In genomic region chrX:44789036-44789760, GRCm38 (mm10) we compare ENCODE assay signal across 8 mouse cellular contexts. TPM values are rescaled to one million over a fixed set of nuclear protein-coding genes. Genes with fewer than 3 reads are reported as not detected.
DNase-seq lines count a peak whose midpoint lies in the region; ATAC-seq and TF ChIP-seq lines count a peak whose summit lies in the region.

No protein-coding gene starts in this region.

- TF ChIP-seq EP300 in heart, postnatal 0 days (IDR thresholded peaks at IDR 0.05; ENCODE audit: low read depth) = no peak

- peak overlapping the region; percentile 73 for H3K4me2 ChIP-seq in lung, embryonic 16.5 days (ENCODE audit: low read depth, low read length)
- H3K4me2 ChIP-seq in heart, postnatal 0 days (ENCODE audit: low read depth, low read length) = peak overlapping the region; percentile 69
- peak overlapping the region; percentile 75 for H3K4me2 ChIP-seq in liver, embryonic 11.5 days
- peak overlapping the region; percentile 75 for H3K4me2 ChIP-seq in stomach, embryonic 16.5 days (ENCODE audit: low read depth, low read length)

- no peaks in the 10 kb centered on the region for H3K36me3 ChIP-seq in lung, embryonic 16.5 days (ENCODE audit: control insufficient read depth, insufficient read depth, low read length)
- H3K36me3 ChIP-seq in heart, postnatal 0 days (replicated peaks; ENCODE audit: control insufficient read depth, insufficient read depth, low read length) = no peaks in the 10 kb centered on the region
- H3K36me3 ChIP-seq in liver, embryonic 11.5 days (ENCODE audit: control insufficient read depth, insufficient read depth, low read length) = no peaks in the 10 kb centered on the region
- no peaks in the 10 kb centered on the region for H3K36me3 ChIP-seq in stomach, embryonic 16.5 days (ENCODE audit: control insufficient read depth, insufficient read depth, low read length)

- no peak for DNase-seq in lung, adult 18-20 months
- no peak for DNase-seq in heart, postnatal 0 days (ENCODE audit: low spot score)
- DNase-seq in liver, embryonic 11.5 days (ENCODE audit: low spot score) = peak; percentile 31
- no peak for DNase-seq in adrenal gland, adult (ENCODE audit: inconsistent age in 2 of 2, low spot score in 1 of 2)

- no peak for TF ChIP-seq POLR2A in cortical plate, adult 2 months (IDR thresholded peaks at IDR 0.05; ENCODE audit: extremely low read depth, insufficient read depth, low read length)

- WGBS in lung, embryonic 16.5 days = 30% methylated on average over 35 of the region's 36 CpGs
- WGBS in heart, postnatal 0 days = 35% methylated on average over 36 of the region's 36 CpGs
- 39% methylated on average over 36 of the region's 36 CpGs for WGBS in liver, embryonic 11.5 days
- 31% methylated on average over 36 of the region's 36 CpGs for WGBS in stomach, embryonic 16.5 days

- no peaks in the 10 kb centered on the region for H3K4me1 ChIP-seq in lung, embryonic 16.5 days (replicated peaks; ENCODE audit: control insufficient read depth, insufficient read depth, low read length)
- no peaks in the 10 kb centered on the region for H3K4me1 ChIP-seq in cortical plate, adult 2 months (ENCODE audit: control insufficient read depth, insufficient read depth, low read length)
- no peaks in the 10 kb centered on the region for H3K4me1 ChIP-seq in heart, postnatal 0 days (ENCODE audit: control insufficient read depth, insufficient read depth)
- H3K4me1 ChIP-seq in liver, embryonic 11.5 days (replicated peaks; ENCODE audit: control insufficient read depth, insufficient read depth, low read length) = no peaks in the 10 kb centered on the region
- no peaks in the 10 kb centered on the region for H3K4me1 ChIP-seq in stomach, embryonic 16.5 days (ENCODE audit: control insufficient read depth, insufficient read depth, low read length)

- no peaks in the 10 kb centered on the region for H3K27me3 ChIP-seq in lung, embryonic 16.5 days (ENCODE audit: control insufficient read depth, insufficient read depth, low read depth, low read length)
- no peaks in the 10 kb centered on the region for H3K27me3 ChIP-seq in heart, postnatal 0 days (ENCODE audit: control insufficient read depth, insufficient read depth, low read length)
- H3K27me3 ChIP-seq in liver, embryonic 11.5 days (replicated peaks; ENCODE audit: control insufficient read depth, insufficient read depth, low read length) = no peaks in the 10 kb centered on the region
- H3K27me3 ChIP-seq in stomach, embryonic 16.5 days (ENCODE audit: control insufficient read depth, insufficient read depth, low read length) = no peaks in the 10 kb centered on the region

- ATAC-seq in lung, embryonic 16.5 days (ENCODE audit: low read depth) = peak; percentile 26; the same call in 1 of the 2 replicates
- ATAC-seq in heart, postnatal 0 days (ENCODE audit: insufficient read depth, low read depth) = peak; percentile 11; the same call in 1 of the 2 replicates
- peak; percentile 9; the same call in 1 of the 2 replicates for ATAC-seq in liver, embryonic 11.5 days (replicated peaks; ENCODE audit: low FRiP score)
- no peak for ATAC-seq in stomach, embryonic 16.5 days (ENCODE audit: insufficient read depth, low FRiP score)
- ATAC-seq in activated CD4-positive, CD25-positive, alpha-beta regulatory T cell, adult 4 months = no peak

- H3K9ac ChIP-seq in lung, embryonic 16.5 days (ENCODE audit: low read length) = peak overlapping the region; percentile 63
- H3K9ac ChIP-seq in heart, postnatal 0 days (replicated peaks; ENCODE audit: low read depth, low read length) = peak overlapping the region; percentile 41
- peak overlapping the region; percentile 58 for H3K9ac ChIP-seq in liver, embryonic 11.5 days (ENCODE audit: low read depth, low read length)
- H3K9ac ChIP-seq in stomach, embryonic 16.5 days (ENCODE audit: low read length) = peak overlapping the region; percentile 75

- no peak for TF ChIP-seq CTCF in cortical plate, adult 2 months (IDR thresholded peaks at IDR 0.05; ENCODE audit: extremely low read depth, insufficient read depth, low read length)
- no peak for TF ChIP-seq CTCF in heart, postnatal 0 days (IDR thresholded peaks at IDR 0.05; ENCODE audit: low read depth)

- H3K4me3 ChIP-seq in lung, embryonic 16.5 days (ENCODE audit: low read length) = peak overlapping the region; percentile 50
- peak overlapping the region; percentile 85 for H3K4me3 ChIP-seq in cortical plate, adult 2 months (ENCODE audit: insufficient read depth, low read length)
- H3K4me3 ChIP-seq in heart, postnatal 0 days (ENCODE audit: low read depth, low read length) = peak overlapping the region; percentile 47
- peak overlapping the region; percentile 52 for H3K4me3 ChIP-seq in liver, embryonic 11.5 days (ENCODE audit: low read depth, low read length)
- H3K4me3 ChIP-seq in stomach, embryonic 16.5 days (replicated peaks; ENCODE audit: low read length) = peak overlapping the region; percentile 58

- no peak overlapping the region for H3K27ac ChIP-seq in lung, embryonic 16.5 days (ENCODE audit: low read length)
- H3K27ac ChIP-seq in cortical plate, adult 2 months (ENCODE audit: insufficient read depth, low read length) = 0 out of 2 replicates have a peak overlapping the region, but pooled peaks have one; percentile 54
- H3K27ac ChIP-seq in heart, postnatal 0 days (ENCODE audit: low read depth) = no peak overlapping the region
- no peak overlapping the region for H3K27ac ChIP-seq in liver, embryonic 11.5 days (ENCODE audit: low read depth, low read length)
- H3K27ac ChIP-seq in stomach, embryonic 16.5 days (ENCODE audit: low read length) = no peak overlapping the region

- no peaks in the 10 kb centered on the region for H3K9me3 ChIP-seq in lung, embryonic 16.5 days (ENCODE audit: control insufficient read depth, low read length)
- H3K9me3 ChIP-seq in heart, postnatal 0 days (replicated peaks; ENCODE audit: control insufficient read depth, low read length) = no peaks in the 10 kb centered on the region
- no peaks in the 10 kb centered on the region for H3K9me3 ChIP-seq in liver, embryonic 11.5 days (ENCODE audit: control insufficient read depth, low read length)
- H3K9me3 ChIP-seq in stomach, embryonic 16.5 days (replicated peaks; ENCODE audit: control insufficient read depth, low read length) = no peaks in the 10 kb centered on the region

RNA-seq across cellular contexts. Expression of gene Dcaf12l1, which starts 0.8 kb away (rescaled TPM):
- 2.3 and 3.2 TPM in 2 replicates for polyA plus RNA-seq in lung, embryonic 16.5 days (2015; fragmentation: Nextera tagmentation; extraction: Ambion mirVana)
- polyA plus RNA-seq in cortical plate, adult 2 months (2012; rRNA removed) = 26.4 and 26.5 TPM in 2 replicates
- 3.4 and 12.0 TPM in 2 replicates for total RNA-seq in heart, postnatal 0 days (2014; rRNA removed; ENCODE audit: low replicate concordance)
- 3.3 and 3.5 TPM in 2 replicates for polyA plus RNA-seq in heart, postnatal 0 days (2015; fragmentation: Nextera tagmentation; extraction: Ambion mirVana)
- polyA plus RNA-seq in liver, embryonic 11.5 days (2014; fragmentation: Nextera tagmentation; extraction: Ambion mirVana) = 5.2 and 5.7 TPM in 2 replicates
- polyA plus RNA-seq in stomach, embryonic 16.5 days (2015; fragmentation: Nextera tagmentation; extraction: Ambion mirVana) = 8.0 and 9.3 TPM in 2 replicates
- not detected for polyA plus RNA-seq in activated CD4-positive, CD25-positive, alpha-beta regulatory T cell, adult 4 months (2017; shearing (Covaris generic))

Comparison
In these comparisons a context has a peak if more than half of its experiments do, and no peak if none do; other contexts are left out.
1. ATAC-seq: peak in lung, embryonic 16.5 days (single experiment), heart, postnatal 0 days (single experiment) and liver, embryonic 11.5 days (single experiment); none in stomach, embryonic 16.5 days (single experiment) and activated CD4-positive, CD25-positive, alpha-beta regulatory T cell, adult 4 months (single experiment).
2. Peak in every context shown above with its lines, with median percentiles within 50 percentile points of each other: H3K4me2 ChIP-seq, H3K4me3 ChIP-seq and H3K9ac ChIP-seq.